Mouse (Mus musculus) layer of hippocampus, adult 11-12 months (tissue): Measurements from ENCODE around the gene Hpca.

Experiments used
- DNase-seq: peaks from one replicate; pipeline ENCODE4 v3.0.0; 2022; ENCODE audit warnings: low spot score

Gene Hpca

GRCm38 (mm10) chr4:129121569-129122086 lies at the start of gene Hpca:
TSS of gene Hpca (minus strand) at chr4:129122036.
- no peak for DNase-seq

DNA sequence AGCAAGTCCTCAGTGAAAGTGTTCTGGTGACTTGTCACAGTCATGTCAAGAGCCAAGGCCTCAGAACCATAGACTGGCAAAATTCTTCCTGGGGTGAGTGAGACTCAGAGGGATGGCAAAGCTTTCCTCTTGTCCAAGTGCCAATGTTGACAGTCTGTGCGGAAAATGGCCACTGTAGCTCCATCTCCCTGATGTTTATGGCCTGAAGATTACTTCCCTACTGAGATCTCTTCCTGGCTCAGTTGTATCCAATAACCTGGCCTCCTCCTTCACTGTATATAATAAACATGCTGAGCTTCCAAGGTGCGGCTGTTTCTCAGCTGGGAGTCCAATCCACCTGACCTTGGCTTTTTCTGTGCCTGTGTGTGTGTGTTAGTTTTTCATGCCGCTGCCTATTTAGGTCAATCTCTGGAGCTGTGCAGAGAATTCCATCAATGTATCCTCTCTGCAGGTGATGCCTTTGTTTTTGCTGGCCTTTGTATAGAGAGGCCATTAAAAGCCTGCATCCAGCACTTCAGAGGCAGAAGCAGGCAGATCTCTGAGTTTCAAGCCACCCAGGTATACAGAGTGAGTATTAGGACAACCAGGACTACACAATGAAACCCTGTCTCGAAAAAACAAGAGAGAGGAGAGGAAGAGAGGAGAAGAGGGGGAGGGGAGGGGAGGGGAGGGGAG lies 39.9 kb upstream of the Hpca start:
- DNase-seq = no peak

- no peak for DNase-seq
Measured at GRCm38 (mm10) chr4:129161076-129161475, 39.2 kb upstream of the Hpca start.

DNA sequence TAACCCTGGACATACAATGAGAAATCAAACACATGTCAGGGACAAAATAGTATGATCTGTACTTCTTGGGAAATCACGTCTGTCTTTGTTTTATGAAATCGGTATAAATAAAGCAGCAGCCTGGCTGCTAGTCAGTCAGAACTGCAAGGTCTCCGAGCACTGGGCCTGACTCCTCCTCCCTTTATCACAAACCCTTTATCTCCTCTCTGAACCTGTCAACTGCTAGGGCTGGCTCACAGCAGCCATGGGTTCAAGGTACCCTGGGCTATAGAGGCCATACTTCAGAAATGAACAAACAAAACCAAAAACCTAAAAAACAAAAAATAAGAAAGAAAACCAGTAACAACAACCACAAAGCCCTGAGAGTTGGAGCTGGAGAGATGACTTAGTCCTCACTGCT lies 36.7 kb upstream of the Hpca start:
- no peak for DNase-seq

- no peak for DNase-seq
Measured at GRCm38 (mm10) chr4:129157541-129157940, 35.7 kb upstream of the Hpca start.

DNA sequence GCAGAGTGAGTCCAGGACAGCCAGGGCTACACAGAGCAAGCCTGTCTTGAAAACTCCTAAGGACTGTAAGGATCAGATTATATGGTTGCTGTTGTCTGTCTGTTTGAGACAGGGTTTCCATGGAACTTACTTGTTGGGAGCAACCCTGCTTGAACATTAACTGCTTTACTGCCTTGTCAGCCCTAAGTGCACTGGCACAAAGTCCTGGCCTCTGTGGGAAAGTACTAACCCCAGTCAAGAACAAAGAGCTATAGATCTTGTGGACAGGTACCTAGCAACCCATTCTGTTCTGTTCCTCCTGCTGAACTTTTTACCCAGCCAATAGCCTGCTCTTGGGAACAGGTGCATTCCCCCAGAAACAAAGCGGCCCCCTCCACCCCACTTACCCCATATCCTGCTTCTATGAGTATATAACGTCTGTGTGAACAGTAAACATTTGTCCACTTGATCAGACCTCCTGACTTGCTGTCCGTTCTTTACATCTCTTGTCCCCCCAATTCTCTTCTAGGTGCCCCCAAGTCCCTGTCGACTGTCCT lies 29.5 kb upstream of the Hpca start:
- no peak for DNase-seq

- no peak for DNase-seq
Measured at GRCm38 (mm10) chr4:129149321-129149720, 27.5 kb upstream of the Hpca start.

DNA sequence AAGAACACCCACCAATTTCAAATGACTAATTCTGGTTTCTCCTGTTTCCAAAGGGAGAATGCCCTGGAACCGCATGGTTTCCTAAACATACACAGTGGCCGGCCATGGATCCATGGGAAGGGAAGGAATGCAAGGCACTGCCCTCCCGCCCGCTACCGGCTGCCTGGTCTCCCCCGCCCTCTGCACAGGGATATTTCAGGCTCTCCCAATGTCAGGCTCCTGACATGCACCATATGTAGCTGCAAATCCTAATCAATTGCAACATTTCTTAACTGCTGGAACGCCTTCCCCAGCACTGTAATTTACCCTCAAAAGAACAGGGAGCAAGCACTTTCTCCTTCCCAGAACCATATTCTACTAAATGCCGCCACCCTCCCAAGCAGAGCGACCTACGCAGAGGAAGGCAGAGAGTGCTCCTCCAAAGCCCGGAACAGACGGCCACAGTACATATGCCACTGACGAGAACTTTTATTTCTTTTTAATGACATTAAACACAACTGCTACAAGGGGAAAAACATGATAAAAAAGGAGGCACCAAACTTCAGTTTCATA lies 25.8 kb upstream of the Hpca start:
- DNase-seq = no peak

- no peak for DNase-seq
Measured at GRCm38 (mm10) chr4:129146392-129146791, 24.6 kb upstream of the Hpca start.

DNA sequence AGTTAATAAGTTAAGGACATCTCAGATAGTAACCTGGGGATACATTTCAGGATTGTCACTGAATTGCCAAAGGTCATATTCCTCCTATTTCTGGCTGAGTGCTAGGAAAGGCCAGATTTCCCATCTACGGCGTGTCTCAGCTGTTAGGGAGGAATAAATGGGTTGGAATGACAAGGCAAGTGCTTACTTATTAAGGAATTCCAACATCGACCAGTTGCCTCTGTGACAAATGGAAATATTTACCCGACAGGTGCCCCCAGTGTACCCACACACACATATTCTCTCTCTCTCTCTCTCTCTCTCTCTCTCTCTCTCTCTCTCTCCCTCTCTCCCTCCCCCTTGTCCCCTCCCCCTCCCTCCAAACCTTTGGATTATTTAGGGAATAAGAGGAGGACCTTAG lies 24.1 kb upstream of the Hpca start:
- DNase-seq = no peak

DNA sequence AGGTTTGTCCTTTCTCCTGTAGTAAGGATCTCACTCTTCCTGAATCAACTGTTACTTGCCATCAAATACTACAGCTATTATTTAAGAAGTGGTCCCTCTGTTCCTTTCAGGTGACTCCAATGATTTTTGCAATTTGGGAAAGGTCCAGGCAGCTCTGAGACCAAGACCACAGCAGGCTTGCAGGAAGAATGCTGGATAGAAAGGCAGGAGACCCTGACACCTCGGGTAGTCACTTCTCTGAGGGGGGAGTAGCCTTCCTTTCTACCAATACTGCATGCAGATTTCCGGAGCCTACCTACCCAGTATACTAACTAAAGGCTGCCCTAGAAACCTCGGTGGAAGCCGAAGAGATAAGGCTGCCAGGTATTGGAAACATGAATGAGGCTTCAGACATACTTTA lies 23.6 kb upstream of the Hpca start:
- no peak for DNase-seq

DNA sequence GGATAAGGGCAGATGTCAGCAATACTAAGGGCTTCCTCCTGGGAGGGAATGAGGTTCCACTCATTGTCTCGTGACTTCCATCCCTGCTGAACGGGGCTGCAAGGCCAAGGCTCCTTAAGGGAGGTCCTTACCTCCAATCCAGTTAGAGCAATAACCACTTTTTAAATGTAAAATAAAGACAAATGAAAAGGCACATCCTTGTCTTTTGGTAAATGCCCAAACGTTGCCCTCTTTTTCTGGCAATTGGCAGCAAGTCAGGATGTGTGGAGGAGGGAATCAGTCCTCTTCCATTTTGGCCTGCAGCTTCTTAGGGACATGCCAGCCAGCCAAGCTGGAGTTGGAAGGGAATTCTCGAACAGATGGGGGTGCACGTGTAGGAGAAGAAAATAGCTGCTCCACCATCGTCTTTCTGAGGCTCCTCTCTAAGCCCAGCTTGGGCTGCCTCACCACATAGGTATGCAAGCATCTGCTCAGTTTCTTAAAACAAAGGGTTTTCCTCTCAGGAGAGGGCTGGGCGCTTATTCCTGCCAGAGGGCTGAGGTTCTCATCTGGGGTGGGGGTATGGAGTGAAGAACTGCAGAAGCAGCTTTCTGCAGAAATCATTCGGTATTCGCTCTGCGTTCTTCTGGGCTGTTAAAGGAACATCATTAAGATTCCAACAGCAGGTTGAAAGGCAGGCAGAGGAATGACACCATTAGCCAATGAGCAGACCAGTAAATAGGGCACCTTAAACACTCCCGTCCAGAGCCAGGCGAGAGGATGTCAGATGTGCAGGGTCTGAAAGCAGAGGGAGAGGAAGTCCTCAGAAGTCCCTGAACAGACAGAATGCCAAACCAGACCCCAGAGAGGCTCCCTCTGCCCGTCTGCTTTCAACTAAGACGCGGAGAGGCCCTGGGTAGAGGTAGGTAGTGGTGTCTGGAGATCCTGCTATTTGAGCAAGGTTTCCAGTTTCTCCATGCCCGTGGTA lies 22.8 kb upstream of the Hpca start:
- peak; percentile 81 for DNase-seq

DNA sequence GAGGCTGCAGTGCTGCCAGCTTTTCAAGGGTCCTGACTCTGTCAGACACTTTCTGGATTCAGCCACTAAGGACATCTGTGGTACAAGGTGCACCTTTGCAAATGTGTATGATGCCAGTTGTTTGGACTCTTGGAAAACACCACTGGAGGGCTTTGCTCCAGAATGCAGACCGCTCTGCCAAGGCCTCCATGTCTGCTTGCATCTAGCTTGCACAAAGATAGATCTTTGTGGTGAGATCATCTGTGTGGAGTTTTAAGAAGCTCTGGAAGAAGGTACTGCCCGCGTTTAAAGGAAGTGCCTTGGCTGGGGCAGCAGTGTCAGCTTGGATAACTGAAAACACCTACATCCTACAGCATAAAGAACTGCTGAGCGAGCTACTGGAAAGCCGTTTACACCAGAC lies 21.7 kb upstream of the Hpca start:
- DNase-seq = no peak

DNA sequence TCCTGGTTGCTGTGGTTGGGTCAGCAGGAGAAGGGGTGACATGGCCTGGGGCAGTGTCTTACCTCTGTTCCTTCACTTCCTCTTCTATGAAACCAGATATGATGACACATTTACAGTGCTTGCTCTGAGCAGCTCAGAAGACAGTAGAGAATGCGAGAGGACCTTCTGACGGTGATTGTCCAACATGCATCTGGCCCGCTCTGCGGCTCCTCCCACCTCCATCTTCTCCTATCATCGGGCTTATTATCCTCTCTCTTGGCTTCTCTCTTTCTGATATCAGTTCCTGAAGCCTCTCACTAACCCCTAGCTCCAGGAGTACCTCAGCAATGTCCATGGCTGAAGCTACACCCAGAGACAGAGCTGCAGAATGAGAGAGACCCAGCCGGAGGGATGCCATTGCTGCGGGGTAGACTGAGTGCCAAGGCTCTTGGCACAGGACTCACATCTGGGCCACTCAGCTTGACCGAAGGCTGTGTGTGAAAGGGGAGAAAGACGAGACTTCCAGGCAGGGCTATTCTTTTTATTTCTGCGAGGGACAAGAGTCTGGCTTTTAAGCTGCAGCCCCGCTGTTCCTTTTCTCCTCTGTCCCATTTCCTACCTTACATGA lies 20.7 kb upstream of the Hpca start:
- no peak for DNase-seq

DNA sequence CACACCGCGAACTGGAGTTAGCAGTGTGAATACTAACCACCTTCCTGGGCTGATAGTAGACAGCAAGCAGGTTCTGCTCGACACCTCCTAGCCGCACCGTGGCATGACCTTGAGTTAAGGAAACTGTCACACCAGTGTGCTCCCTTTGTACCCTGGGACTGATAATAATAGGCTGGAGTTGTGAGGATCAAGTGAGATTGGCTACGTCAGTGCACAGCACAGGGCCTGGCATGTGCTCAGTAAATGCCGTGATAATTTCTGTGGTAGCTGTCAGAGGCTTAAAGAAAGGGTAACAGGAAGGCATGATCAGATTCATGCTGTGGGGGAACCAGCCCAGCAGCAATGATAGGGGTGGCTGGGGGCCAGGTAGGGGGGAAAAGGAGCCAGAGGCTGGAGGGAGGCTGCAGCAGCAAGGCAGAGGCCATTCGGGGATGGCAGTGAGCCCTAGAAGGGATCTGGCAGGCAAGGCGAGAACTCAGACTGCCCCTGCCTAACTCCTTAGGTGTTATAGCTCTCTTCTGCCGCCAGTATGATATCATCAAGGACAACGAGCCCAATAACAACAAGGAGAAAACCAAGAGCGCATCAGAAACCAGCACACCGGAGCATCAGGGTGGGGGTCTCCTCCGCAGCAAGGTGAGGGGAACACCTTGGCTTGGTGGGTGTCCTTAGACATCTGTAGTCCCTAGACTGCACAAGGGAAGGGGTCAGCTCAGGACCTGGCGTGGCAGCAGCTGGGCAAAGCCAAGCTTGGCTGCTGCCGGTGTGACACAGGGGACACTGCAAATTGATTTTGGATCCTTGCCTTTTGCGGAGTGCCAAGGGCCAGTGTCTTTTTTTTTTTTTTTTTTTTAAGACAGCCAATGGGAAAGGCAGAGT lies 20.0 kb upstream of the Hpca start:
- DNase-seq = no peak

GRCm38 (mm10) chr4:129140808-129141207 lies 19.0 kb upstream of the Hpca start:
- no peak for DNase-seq

GRCm38 (mm10) chr4:129139642-129140041 lies 17.8 kb upstream of the Hpca start:
- no peak for DNase-seq

GRCm38 (mm10) chr4:129137392-129138321 lies 15.8 kb upstream of the Hpca start:
- DNase-seq = no peak

DNA sequence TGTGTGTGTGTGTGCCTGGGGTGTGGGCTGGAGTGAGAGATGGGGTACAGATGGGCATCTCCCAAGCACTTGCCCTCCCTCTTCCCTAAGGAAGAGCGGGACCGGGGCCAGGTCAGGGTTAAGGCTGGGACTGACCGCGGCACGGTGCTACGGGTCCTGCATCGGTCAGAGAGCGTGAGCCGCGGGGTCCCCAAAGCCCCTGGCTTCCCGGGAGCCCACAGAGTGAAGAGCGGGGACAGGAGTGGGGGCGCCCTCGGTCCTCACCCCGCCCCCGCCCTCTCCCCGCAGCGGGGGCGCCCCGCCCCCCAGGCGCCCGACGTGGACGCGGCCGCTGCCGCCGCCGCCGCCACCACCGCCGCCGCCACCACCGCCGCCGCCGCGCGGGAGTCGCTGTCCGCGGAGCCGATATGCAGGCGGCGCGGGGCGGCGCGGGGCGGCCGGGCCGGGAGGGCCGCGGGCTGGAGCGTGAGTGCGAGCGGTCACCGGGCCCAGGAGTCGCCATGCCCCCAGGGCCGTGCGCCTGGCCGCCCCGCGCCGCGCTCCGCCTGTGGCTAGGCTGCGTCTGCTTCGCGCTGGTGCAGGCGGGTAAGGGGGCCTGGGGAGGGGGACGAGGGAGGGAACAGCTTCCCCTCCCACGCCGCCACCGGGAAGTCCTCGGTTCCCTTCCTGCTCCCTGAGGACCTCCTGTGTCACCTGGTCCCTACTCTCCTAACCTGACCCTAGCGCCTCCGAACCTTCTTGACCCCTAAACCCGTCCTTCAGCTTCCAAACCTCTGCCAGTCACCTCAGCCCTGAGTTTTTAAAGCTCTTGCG lies 14.9 kb upstream of the Hpca start, which contains the start of gene Fndc5:
Gene Fndc5 (plus strand): TSS at position 421 of the 813 bp plus-strand sequence.
- no peak for DNase-seq
